Mouse (Mus musculus): ENCODE data around the gene Arl3.

Arl3 gene

GRCm38 (mm10) chr19:46572951-46573937 lies at the start of gene Arl3, which contains the start of gene Sfxn2:
Gene Arl3 (minus strand): TSS chr19:46573198.
Gene Sfxn2 (plus strand): TSS chr19:46573365.
- in situ Hi-C loops (cut with MboI, MseI): loop anchor here in 1 of 2 experiments (10.0 kb wide), 1 partner anchor 472 kb away; no protein-coding TSS in a partner anchor

GRCm38 (mm10) chr19:46622659-46623193 lies 49.7 kb upstream of the Arl3 start:
- in situ Hi-C loops (cut with MboI, MseI): no loop called here

DNA sequence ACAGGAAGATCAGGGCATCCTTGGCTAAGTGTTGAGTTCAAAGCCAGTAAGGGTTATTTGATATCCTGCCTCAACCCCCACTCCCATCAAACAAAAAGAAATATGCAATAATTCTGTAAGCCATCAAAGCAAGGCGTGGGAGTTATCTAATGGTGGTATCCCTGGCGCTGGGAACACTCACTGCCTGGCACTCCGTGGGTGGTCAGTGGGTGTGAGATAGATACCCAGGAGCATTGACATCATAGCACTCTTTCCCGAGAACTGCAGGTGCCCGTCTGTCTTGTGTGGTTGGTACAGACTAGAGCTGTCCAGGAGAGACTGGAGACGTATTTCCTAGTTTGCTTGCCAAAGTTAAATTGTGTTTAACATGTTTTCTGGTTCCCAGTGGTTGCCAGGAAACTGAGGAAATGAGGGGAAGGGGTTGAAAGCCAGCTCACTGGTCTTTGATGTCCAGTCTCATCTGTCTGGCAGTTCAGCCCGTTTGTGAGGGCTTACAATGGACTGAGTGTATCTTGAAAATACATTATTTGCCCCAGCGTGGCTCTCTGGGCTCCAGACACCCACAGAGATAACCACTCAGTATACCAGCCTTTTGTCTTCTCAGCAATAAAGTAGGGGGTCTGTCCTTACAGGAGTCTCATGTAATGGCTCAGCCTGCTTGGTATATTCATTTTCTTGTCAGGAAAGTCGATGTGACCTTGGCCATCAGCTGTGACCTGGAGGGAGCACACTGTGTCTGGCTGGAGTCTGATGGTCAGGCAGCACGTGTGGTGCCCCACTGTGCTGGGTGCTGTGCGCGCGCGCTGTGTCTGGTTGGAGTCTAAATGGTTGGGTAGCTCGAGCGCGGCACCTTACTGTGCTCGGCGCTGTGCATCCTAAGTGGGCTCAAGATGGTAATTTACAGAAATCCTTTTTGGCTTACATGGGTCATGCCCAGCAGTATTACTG lies 48.5 kb upstream of the Arl3 start:
- in situ Hi-C loops (cut with MboI, MseI): no loop called here

GRCm38 (mm10) chr19:46620016-46620808 lies 47.2 kb upstream of the Arl3 start:
- in situ Hi-C loops (cut with MboI, MseI): no loop called here

- in situ Hi-C loops (cut with MboI, MseI): no loop called here
Observed at GRCm38 (mm10) chr19:46619518-46619917, 46.5 kb upstream of the Arl3 start.

GRCm38 (mm10) chr19:46619001-46619400 lies 46.0 kb upstream of the Arl3 start:
- in situ Hi-C loops (cut with MboI, MseI): no loop called here

DNA sequence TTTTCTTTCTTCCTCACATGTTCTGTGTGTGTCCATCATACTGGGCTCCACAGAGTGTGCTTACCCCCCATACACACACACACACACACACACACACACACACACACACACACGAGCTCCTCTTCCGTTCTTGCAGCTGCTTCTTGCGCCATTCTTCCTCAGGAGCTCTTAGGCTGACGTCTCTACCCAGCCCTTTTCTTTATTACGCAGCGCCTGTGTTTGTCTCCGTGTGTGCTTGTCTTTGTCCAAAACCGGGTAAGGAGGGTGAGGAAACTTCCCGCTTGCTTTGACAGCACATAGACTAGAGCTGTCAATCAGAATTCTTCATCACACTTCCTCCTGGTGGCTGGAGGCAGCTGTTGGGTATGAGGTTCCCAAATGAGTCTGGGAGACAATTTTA lies 45.3 kb upstream of the Arl3 start:
- in situ Hi-C loops (cut with MboI, MseI): no loop called here

DNA sequence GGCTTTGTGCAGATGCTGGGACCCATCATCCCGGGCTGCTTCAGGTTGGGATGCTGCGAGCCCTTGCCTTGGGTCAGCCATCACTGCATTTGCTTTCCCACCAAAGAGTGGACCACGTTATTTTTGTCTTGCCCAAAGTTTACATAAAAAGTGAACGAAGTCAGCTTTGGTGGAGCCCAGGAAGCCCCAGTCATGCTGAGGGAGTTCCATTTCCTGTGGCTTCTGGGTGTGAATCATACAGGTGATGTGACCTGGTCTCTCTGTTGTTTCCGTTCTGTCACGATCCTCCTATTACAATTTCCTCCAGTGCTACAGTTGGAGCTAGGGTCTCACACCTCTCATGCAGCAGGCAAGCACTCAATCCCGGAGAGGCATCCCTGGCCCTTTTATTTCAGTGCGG lies 44.4 kb upstream of the Arl3 start:
- in situ Hi-C loops (cut with MboI, MseI): no loop called here

GRCm38 (mm10) chr19:46616378-46616777 lies 43.4 kb upstream of the Arl3 start:
- in situ Hi-C loops (cut with MboI, MseI): no loop called here

GRCm38 (mm10) chr19:46608158-46608557 lies 35.2 kb upstream of the Arl3 start:
- in situ Hi-C loops (cut with MboI, MseI): no loop called here

GRCm38 (mm10) chr19:46607424-46607823 lies 34.4 kb upstream of the Arl3 start:
- in situ Hi-C loops (cut with MboI, MseI): no loop called here

DNA sequence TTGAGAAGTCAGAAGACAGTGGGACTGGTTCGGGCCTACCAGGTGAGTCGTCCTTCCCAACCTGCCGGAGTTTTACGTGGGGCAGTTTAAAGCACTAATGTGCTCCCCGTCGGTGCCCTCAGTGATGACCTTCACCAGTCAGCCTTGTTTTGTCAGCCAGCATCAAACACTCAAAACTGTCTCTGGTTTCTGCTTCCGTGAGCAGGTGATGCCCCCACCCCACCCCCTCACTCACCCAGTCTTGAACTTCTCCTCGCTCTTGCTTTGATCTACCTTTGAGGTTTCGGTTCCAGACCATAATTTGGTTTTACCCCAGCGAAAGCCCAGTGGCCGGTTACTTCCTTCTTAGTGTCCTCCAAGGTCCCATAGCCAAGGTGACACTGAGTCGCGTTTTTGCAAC lies 33.7 kb upstream of the Arl3 start:
- in situ Hi-C loops (cut with MboI, MseI): no loop called here

DNA sequence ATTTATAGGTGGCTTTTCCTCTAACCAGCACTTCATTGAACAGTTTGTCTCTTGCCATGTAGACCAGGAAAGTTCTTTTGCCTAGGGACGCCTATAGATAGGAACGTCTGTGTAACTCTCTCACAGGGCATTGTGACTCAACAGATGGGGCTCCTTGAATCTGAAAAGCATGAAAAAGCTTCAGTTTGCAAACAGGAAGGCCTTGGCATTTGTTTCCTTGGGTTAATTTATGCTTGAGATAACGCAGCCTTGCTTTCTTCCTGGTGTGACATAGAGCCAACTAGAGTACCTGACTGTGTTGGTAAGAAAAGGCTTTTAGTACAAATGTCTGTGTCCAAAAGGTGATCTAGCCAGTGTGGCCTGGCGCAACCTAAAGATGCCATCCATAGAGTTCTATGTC lies 29.4 kb upstream of the Arl3 start:
- in situ Hi-C loops (cut with MboI, MseI): no loop called here

DNA sequence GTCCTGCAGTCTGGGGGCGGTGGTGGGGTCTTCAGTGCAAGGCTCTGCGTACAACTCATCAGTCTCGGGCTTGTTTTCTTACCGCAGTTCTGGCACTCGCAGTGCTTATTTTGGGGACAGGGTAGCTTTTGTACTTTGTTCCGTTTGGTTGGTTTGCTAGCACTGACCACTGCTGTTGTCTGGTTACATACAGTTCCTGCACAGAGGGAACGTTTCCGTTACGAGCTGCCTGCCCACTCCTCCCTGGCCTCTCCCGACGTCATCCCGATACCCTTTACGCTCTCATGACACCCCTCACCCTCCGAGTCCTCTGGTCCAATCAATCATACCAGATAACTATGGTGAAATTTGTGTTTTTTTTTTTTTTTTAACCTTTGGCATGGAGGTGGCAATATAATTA lies 28.5 kb upstream of the Arl3 start:
- in situ Hi-C loops (cut with MboI, MseI): no loop called here

DNA sequence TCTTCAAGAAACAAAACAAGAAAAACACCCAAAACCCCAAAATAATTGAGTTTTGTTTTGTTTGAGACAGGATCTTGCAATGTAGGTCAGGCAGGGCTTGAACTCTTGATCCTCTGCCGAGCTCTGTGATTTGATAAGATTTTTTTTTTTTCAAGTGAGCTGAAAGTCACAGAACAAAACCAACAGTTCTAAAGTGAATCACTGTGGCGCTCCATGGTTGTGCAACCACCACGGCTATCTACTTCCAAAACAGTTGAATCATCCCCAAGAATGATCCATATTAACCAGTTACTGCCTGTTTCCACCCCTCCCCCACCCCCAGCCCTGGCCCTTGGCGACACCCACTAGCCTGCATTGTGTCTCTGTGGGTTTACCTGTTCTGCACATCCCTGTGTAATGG lies 27.4 kb upstream of the Arl3 start:
- in situ Hi-C loops (cut with MboI, MseI): no loop called here

DNA sequence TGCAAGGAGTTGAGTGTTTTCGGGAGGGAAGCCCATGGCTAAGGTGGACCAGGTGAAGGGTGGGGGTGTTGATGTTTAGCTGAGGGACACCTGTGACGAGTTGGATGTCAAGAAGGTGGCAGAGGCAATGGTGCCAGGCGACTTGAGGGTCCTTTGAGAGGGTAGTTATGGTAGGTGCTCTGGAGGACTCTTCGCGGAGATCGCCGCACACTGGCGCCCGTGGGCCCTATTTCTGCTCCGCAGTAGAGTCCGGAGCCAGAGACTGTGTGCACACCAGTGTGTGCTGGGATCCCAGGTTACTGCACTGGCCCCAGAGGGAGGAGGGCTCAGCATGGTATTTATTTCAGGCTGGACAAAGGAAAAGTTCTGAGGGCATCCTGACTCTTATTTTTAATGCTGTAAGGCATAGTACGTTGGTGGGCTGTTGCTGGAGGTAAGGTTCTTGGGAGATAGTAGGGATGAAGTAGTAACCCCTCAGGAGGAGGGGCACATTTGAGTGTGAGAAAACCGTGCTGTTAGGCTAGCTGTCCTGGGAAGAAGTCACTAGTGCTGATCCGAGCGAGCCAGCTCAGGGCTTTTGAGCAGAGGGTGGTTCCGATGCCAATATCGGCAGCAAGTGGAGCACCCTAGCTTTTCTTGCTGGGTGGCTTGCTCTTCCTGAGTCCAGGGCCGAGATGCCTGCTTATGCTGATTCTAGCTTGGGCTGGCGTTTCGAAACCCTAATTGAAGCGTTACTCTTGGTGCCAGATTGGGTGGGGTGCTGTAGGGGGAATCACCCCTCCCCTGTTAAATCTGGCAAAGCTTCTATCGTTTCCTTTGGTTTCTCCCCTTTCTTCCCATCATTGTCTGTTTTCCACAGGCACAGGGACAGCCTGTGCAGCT lies 26.6 kb upstream of the Arl3 start:
- in situ Hi-C loops (cut with MboI, MseI): no loop called here

DNA sequence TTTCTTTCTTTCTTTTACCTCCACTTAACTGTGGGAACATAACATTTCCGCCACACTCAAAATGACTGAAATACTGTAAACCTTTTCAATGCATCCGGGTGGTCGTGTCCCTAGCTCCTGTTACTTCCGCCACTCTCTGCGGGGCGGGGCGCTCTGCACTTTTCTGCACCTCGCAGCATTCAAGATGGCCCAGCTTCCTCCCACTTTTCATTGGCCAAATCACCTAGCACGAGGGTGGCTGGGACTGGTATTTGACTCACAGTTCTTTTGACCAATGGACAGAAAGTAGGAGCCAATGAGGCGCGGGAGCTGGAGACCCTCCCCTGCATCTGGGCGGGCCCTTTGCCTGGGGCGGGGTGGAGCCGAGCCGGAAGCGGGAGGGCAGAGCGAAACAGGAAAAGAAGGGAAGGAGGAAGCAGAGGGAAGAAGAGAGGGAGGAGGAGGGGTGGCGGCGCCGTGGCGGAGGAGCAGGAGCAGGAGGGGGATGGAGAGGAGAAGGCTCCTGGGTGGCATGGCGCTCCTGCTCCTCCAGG lies 25.8 kb upstream of the Arl3 start, which contains the start of gene Wbp1l:
Gene Wbp1l, plus strand, starts transcription at position 365 of the 533 bp plus-strand sequence.
- in situ Hi-C loops (cut with MboI, MseI): no loop called here

- in situ Hi-C loops (cut with MboI, MseI): no loop called here
Observed at GRCm38 (mm10) chr19:46598187-46598586, 25.2 kb upstream of the Arl3 start.

GRCm38 (mm10) chr19:46592751-46593439 lies 19.9 kb upstream of the Arl3 start:
- in situ Hi-C loops (cut with MboI, MseI): loop anchor here in 1 of 2 experiments (5.0 kb wide), 1 partner anchor 51 kb away; no protein-coding TSS in a partner anchor

All from T-helper 17 cell (primary cell).